Mouse (Mus musculus): ENCODE measurements around the gene Gm10762. TPM values are rescaled to one million over a fixed set of nuclear protein-coding genes. Genes with fewer than 3 reads are reported as not detected.

Gm10762 gene
- polyA plus RNA-seq, 1 experiment from 2014 or later, result 17.0 TPM

DNA sequence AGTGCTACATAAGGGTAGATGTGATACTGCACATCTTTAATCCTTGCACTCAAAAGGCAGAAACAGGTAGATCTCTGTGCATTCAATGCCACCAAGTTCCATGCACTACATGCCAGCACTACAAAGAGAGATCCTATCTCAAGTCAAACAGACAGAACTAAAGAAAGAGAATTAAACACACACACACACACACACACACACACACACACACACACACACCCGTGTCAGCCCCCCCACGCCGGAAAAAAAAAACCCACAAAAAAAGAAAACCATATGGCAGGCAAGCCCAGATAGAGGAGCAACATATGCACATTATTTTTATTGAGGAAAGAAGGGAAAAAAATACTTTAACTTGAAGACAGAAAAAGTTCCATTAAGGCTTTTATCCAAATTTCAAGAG, 39.1 kb downstream of the Gm10762 start:
- Histone ChIP-seq H3K36me3 (ENCODE audit: control insufficient read depth, insufficient read depth, low read length) (peaks cover 7% of the 10 kb centered on the region), H3K4me2 (ENCODE audit: low read length) (no peak overlapping the region), H3K27me3 (replicated peaks; ENCODE audit: control insufficient read depth, insufficient read depth, low read length) (no peaks in the 10 kb centered on the region), H3K4me1 (ENCODE audit: control insufficient read depth, insufficient read depth, low read depth, low read length) (no peaks in the 10 kb centered on the region), H3K4me3 (ENCODE audit: low read length) (no peak overlapping the region), H3K9ac (ENCODE audit: low read depth, low read length) (no peak overlapping the region), H3K27ac (ENCODE audit: low read depth, low read length) (no peak overlapping the region), H3K9me3 (ENCODE audit: control insufficient read depth, low read length) (no peaks in the 10 kb centered on the region)
- ATAC-seq, result no peak
- WGBS, result 79% methylated on average over 3 of the region's 3 CpGs

DNA sequence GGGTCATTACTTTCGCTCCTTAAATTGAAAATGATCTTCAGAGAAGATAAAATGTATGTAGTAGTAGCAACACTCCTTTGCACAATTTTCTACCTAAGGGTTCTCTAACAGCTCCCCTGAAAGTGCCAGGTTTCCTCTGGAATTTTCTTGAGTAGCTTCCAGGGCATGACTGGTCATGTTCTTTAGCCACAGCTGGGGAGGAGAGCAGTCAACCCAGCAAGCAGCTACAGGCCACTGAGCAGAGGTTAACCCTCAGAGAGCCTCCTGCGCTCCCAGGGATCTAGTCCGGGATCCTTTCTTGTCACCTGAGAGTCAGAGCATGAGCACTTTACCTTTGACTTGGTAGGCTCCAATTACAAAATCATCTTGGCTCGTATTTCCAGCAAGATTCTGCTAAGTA, 42.7 kb downstream of the Gm10762 start:
- Histone ChIP-seq H3K36me3 (ENCODE audit: control insufficient read depth, insufficient read depth, low read length) (peaks cover 7% of the 10 kb centered on the region), H3K27me3 (replicated peaks; ENCODE audit: control insufficient read depth, insufficient read depth, low read length) (no peaks in the 10 kb centered on the region), H3K4me3 (ENCODE audit: low read length) (no peak overlapping the region), H3K4me1 (ENCODE audit: control insufficient read depth, insufficient read depth, low read depth, low read length) (no peaks in the 10 kb centered on the region), H3K27ac (ENCODE audit: low read depth, low read length) (no peak overlapping the region), H3K4me2 (ENCODE audit: low read length) (no peak overlapping the region), H3K9me3 (ENCODE audit: control insufficient read depth, low read length) (no peaks in the 10 kb centered on the region), H3K9ac (ENCODE audit: low read depth, low read length) (no peak overlapping the region)
- WGBS, result 88% methylated on average over 4 of the region's 4 CpGs
- ATAC-seq, result no peak

Small RNA genes lying within 50 kb of the gene (microRNA-seq; reads per million reads assigned to microRNA genes)
- not detected for gene Gm22859

Other genes starting within 250 kb of the Gm10762 start
- gene Tmem87b, start 149.6 kb downstream of the Gm10762 start, polyA plus RNA-seq (2015; fragmentation: Nextera tagmentation; extraction: Ambion mirVana), result 35.1 and 35.9 TPM in 2 replicates
- gene Fbln7, start 104.7 kb downstream of the Gm10762 start, polyA plus RNA-seq (2015; fragmentation: Nextera tagmentation; extraction: Ambion mirVana), result 3.7 and 4.3 TPM in 2 replicates
- gene Zc3h8, start 23.6 kb downstream of the Gm10762 start, polyA plus RNA-seq (2015; fragmentation: Nextera tagmentation; extraction: Ambion mirVana), result 13.8 and 14.1 TPM in 2 replicates
- gene Zc3h6, start 323 bp downstream of the Gm10762 start, polyA plus RNA-seq (2015; fragmentation: Nextera tagmentation; extraction: Ambion mirVana), result 3.5 and 4.1 TPM in 2 replicates
- gene Vinac1, start 80.4 kb upstream of the Gm10762 start, polyA plus RNA-seq (2015; fragmentation: Nextera tagmentation; extraction: Ambion mirVana), result 0.70 and 0.92 TPM in 2 replicates
- 38.2 and 46.9 TPM in 2 replicates for gene Ttl, start 98.2 kb upstream of the Gm10762 start, polyA plus RNA-seq (2015; fragmentation: Nextera tagmentation; extraction: Ambion mirVana)
- 13.0 and 15.6 TPM in 2 replicates for gene Polr1b, start 133.3 kb upstream of the Gm10762 start, polyA plus RNA-seq (2015; fragmentation: Nextera tagmentation; extraction: Ambion mirVana)
- 18.7 and 19.8 TPM in 2 replicates for gene Chchd5, start 162.0 kb upstream of the Gm10762 start, polyA plus RNA-seq (2015; fragmentation: Nextera tagmentation; extraction: Ambion mirVana)
- 53.2 and 55.6 TPM in 2 replicates for gene Slc20a1, start 231.0 kb upstream of the Gm10762 start, polyA plus RNA-seq (2015; fragmentation: Nextera tagmentation; extraction: Ambion mirVana)

Data from hindbrain, embryonic 16.5 days (tissue).